Mouse (Mus musculus) MEL (cell line): ENCODE results near the gene Gm38392. TPM values are rescaled to one million over a fixed set of nuclear protein-coding genes. Genes with fewer than 3 reads are reported as not detected.
A peak's percentile ranks its signal among the peaks of the same experiment; 100 is the strongest.

Experiments
- DNase-seq: peaks from one replicate; pipeline ENCODE4 v3.0.0; 2011; ENCODE audit warnings: low read depth, low spot score
- H3K27ac ChIP-seq: 2 replicates; pipeline ENCODE4 v1.5.1; 2012; ENCODE audit warnings: low read depth, mild to moderate bottlenecking, control low read depth, low read length, moderate library complexity; ENCODE audit not compliant: control insufficient read depth
- H3K27me3 ChIP-seq, 2 experiments: fragments of 150-350 bp in 1 of 2; sonication (generic) in 1 of 2; 2 replicates each; pipeline ENCODE4 v1.6.1; 2012; ENCODE audit warnings: low read length in 2 of 2, mild to moderate bottlenecking in 2 of 2, improper control_type of control experiment in 1 of 2, moderate library complexity in 1 of 2; ENCODE audit not compliant: insufficient read depth in 2 of 2, control insufficient read depth in 1 of 2
- H3K36me3 ChIP-seq, 2 experiments: 2 replicates each; pipeline ENCODE4 v1.6.1; 2012 to 2014; ENCODE audit warnings: low read length in 2 of 2, improper control_type of control experiment in 1 of 2, inconsistent platforms in 1 of 2, mild to moderate bottlenecking in 1 of 2; ENCODE audit not compliant: insufficient read depth in 2 of 2, control insufficient read depth in 1 of 2
- H3K4me1 ChIP-seq, 2 experiments: fragments of 150-350 bp in 1 of 2; sonication (generic) in 1 of 2; 2 replicates each; pipeline ENCODE4 v1.6.1; 2012; ENCODE audit warnings: low read length in 2 of 2, improper control_type of control experiment in 1 of 2, mild to moderate bottlenecking in 1 of 2; ENCODE audit not compliant: insufficient read depth in 2 of 2, control insufficient read depth in 1 of 2
- H3K4me3 ChIP-seq, 2 experiments: fragments of 150-350 bp in 1 of 2; sonication (generic) in 1 of 2; 2 replicates each; pipeline ENCODE4 v1.5.1; 2012; ENCODE audit warnings: low read depth in 2 of 2, low read length in 2 of 2, mild to moderate bottlenecking in 2 of 2, moderate library complexity in 2 of 2, control low read depth in 1 of 2, improper control_type of control experiment in 1 of 2; ENCODE audit not compliant: control insufficient read depth in 1 of 2, insufficient read depth in 1 of 2
- H3K79me2 ChIP-seq: 2 replicates; pipeline ENCODE4 v1.6.1; 2012; ENCODE audit warnings: mild to moderate bottlenecking, low read length, moderate library complexity; ENCODE audit not compliant: control insufficient read depth, poor library complexity, insufficient read depth
- H3K9ac ChIP-seq: 2 replicates; pipeline ENCODE4 v1.6.1; 2012; ENCODE audit warnings: low read depth, mild to moderate bottlenecking, control low read depth, low read length, moderate library complexity; ENCODE audit not compliant: control insufficient read depth, poor library complexity, severe bottlenecking
- H3K9me3 ChIP-seq: fragments of 150-350 bp; sonication (generic); replicated peaks from 2 replicates; pipeline ENCODE4 v1.6.1; 2012; ENCODE audit warnings: mild to moderate bottlenecking, low read length, improper control_type of control experiment, moderate library complexity; ENCODE audit not compliant: insufficient read depth
- BHLHE40 ChIP-seq: IDR thresholded peaks from 2 replicates; pipeline ENCODE4 v1.6.1; 2012; ENCODE audit warnings: low read depth, mild to moderate bottlenecking, inconsistent platforms, low read length, improper control_type of control experiment, borderline replicate concordance
- CHD1 ChIP-seq: IDR thresholded peaks from 2 replicates; pipeline ENCODE4 v1.6.1; 2012; ENCODE audit warnings: low read depth, mild to moderate bottlenecking, inconsistent platforms, low read length, improper control_type of control experiment
- CHD2 ChIP-seq: IDR thresholded peaks from 2 replicates; pipeline ENCODE4 v1.6.1; 2011; ENCODE audit warnings: low read length, improper control_type of control experiment
- CTCF ChIP-seq, 3 experiments: IDR thresholded peaks in 2 of 3; conservative IDR thresholded peaks in 1 of 3; 2 replicates each; pipeline ENCODE4 v1.5.1; 2011 to 2012; ENCODE audit warnings: low read length in 3 of 3, low read depth in 2 of 3, mild to moderate bottlenecking in 2 of 3, improper control_type of control experiment in 1 of 3, inconsistent platforms in 1 of 3, mixed read lengths in 1 of 3, moderate library complexity in 1 of 3; ENCODE audit not compliant: control insufficient read depth in 1 of 3, insufficient read depth in 1 of 3, poor library complexity in 1 of 3, severe bottlenecking in 1 of 3
- ETS1 ChIP-seq: IDR thresholded peaks from 2 replicates; pipeline ENCODE4 v1.6.1; 2012; ENCODE audit warnings: low read depth, mild to moderate bottlenecking, inconsistent platforms, low read length, improper control_type of control experiment, moderate library complexity
- GABPA ChIP-seq: IDR thresholded peaks from 2 replicates; pipeline ENCODE4 v1.6.1; 2012; ENCODE audit warnings: low read depth, mild to moderate bottlenecking, inconsistent platforms, low read length, improper control_type of control experiment, moderate library complexity
- GATA1 ChIP-seq: IDR thresholded peaks from 2 replicates; pipeline ENCODE4 v1.6.1; 2011; ENCODE audit warnings: low read depth, low read length, improper control_type of control experiment
- HCFC1 ChIP-seq: IDR thresholded peaks from 2 replicates; pipeline ENCODE4 v1.6.1; 2012; ENCODE audit warnings: low read depth, mild to moderate bottlenecking, inconsistent platforms, low read length, improper control_type of control experiment, moderate library complexity
- JUND ChIP-seq: IDR thresholded peaks from 2 replicates; pipeline ENCODE4 v1.6.1; 2011; ENCODE audit warnings: low read depth, mild to moderate bottlenecking, improper control_type of control experiment, low read length
- KAT2A ChIP-seq: conservative IDR thresholded peaks from 2 replicates; pipeline ENCODE4 v1.6.1; 2012; ENCODE audit warnings: low read depth, low read length, improper control_type of control experiment, inconsistent platforms
- MAZ ChIP-seq: IDR thresholded peaks from 2 replicates; pipeline ENCODE4 v1.6.1; 2012; ENCODE audit warnings: low read depth, mild to moderate bottlenecking, inconsistent platforms, low read length, improper control_type of control experiment
- MEF2A ChIP-seq: IDR thresholded peaks from 2 replicates; pipeline ENCODE4 v1.6.1; 2014; ENCODE audit warnings: low read depth, mild to moderate bottlenecking, inconsistent platforms, low read length, improper control_type of control experiment; ENCODE audit not compliant: poor library complexity, insufficient replicate concordance, severe bottlenecking; ENCODE audit errors: extremely low read depth
- MXI1 ChIP-seq: IDR thresholded peaks from 2 replicates; pipeline ENCODE4 v1.6.1; 2011; ENCODE audit warnings: mild to moderate bottlenecking, low read depth, low read length, improper control_type of control experiment
- POLR2A ChIP-seq, 2 experiments: IDR thresholded peaks; 2 replicates each; pipeline ENCODE4 v1.6.1; 2011 to 2012; ENCODE audit warnings: low read length in 2 of 2, mild to moderate bottlenecking in 2 of 2, control low read depth in 1 of 2, improper control_type of control experiment in 1 of 2, low read depth in 1 of 2, moderate library complexity in 1 of 2; ENCODE audit not compliant: control insufficient read depth in 1 of 2, insufficient read depth in 1 of 2, poor library complexity in 1 of 2
- POLR2AphosphoS2 ChIP-seq: IDR thresholded peaks from 2 replicates; pipeline ENCODE4 v1.6.1; 2011; ENCODE audit warnings: low read length, improper control_type of control experiment
- POLR2AphosphoS5 ChIP-seq: IDR thresholded peaks from 2 replicates; pipeline ENCODE4 v1.6.1; 2012; ENCODE audit warnings: low read depth, borderline replicate concordance, mild to moderate bottlenecking, inconsistent platforms, low read length, moderate library complexity, mixed read lengths
- RAD21 ChIP-seq: IDR thresholded peaks from 2 replicates; pipeline ENCODE4 v1.6.1; 2011; ENCODE audit warnings: mild to moderate bottlenecking, low read depth, low read length, improper control_type of control experiment
- RCOR1 ChIP-seq: IDR thresholded peaks from 2 replicates; pipeline ENCODE4 v1.6.1; 2012; ENCODE audit warnings: low read depth, mild to moderate bottlenecking, inconsistent platforms, low read length, improper control_type of control experiment
- SMC3 ChIP-seq: IDR thresholded peaks from 2 replicates; pipeline ENCODE4 v1.6.1; 2011; ENCODE audit warnings: low read depth, low read length, improper control_type of control experiment
- TBP ChIP-seq: IDR thresholded peaks from 2 replicates; pipeline ENCODE4 v1.8.0; 2011; ENCODE audit warnings: low read depth, low read length, improper control_type of control experiment
- UBTF ChIP-seq: IDR thresholded peaks from 2 replicates; pipeline ENCODE4 v1.6.1; 2012; ENCODE audit warnings: low read depth, mild to moderate bottlenecking, inconsistent platforms, low read length, improper control_type of control experiment, moderate library complexity, borderline replicate concordance; ENCODE audit not compliant: insufficient read depth
- USF1 ChIP-seq: IDR thresholded peaks from 2 replicates; pipeline ENCODE4 v1.6.1; 2014; ENCODE audit warnings: low read depth, mild to moderate bottlenecking, inconsistent platforms, low read length, improper control_type of control experiment, moderate library complexity
- USF2 ChIP-seq, 2 experiments: IDR thresholded peaks; 2 replicates each; pipeline ENCODE4 v1.6.1; 2011 to 2012; ENCODE audit warnings: improper control_type of control experiment in 2 of 2, low read length in 2 of 2, borderline replicate concordance in 1 of 2, inconsistent platforms in 1 of 2, low read depth in 1 of 2, mild to moderate bottlenecking in 1 of 2; ENCODE audit not compliant: insufficient read depth in 1 of 2
- ZC3H11A ChIP-seq: IDR thresholded peaks from 2 replicates; pipeline ENCODE4 v1.6.1; 2012; ENCODE audit warnings: low read depth, mild to moderate bottlenecking, inconsistent platforms, low read length, improper control_type of control experiment
- ZKSCAN1 ChIP-seq: IDR thresholded peaks from 2 replicates; pipeline ENCODE4 v1.6.1; 2012; ENCODE audit warnings: low read depth, mild to moderate bottlenecking, inconsistent platforms, low read length, improper control_type of control experiment, moderate library complexity
- ZMIZ1 ChIP-seq: IDR thresholded peaks from 2 replicates; pipeline ENCODE4 v1.6.1; 2012; ENCODE audit warnings: low read depth, mild to moderate bottlenecking, inconsistent platforms, low read length, improper control_type of control experiment, moderate library complexity
- ZNF384 ChIP-seq: IDR thresholded peaks from 2 replicates; pipeline ENCODE4 v1.6.1; 2012; ENCODE audit warnings: low read depth, mild to moderate bottlenecking, inconsistent platforms, low read length, improper control_type of control experiment
- polyA plus RNA-seq, 2 experiments: library from polyadenylated mRNA; stranded (reverse) in 1 of 2; unstranded in 1 of 2; fragments of >175 nt in 1 of 2; fragments of >200 nt in 1 of 2; gene quantifications; 2 replicates each; pipeline versions ENCODE4 v1.2.1 to v1.2.4; 2012; ENCODE audit warnings: low replicate concordance in 2 of 2, low read depth in 1 of 2; ENCODE audit not compliant: insufficient read length in 2 of 2, insufficient read depth in 1 of 2, missing spikeins in 1 of 2
- total RNA-seq: library from RNA; depleted of rRNA; stranded (reverse); fragments of 300-350 nt; gene quantifications from 2 replicates; pipeline ENCODE4 v1.2.3, GENCODE M21; 2012

Gm38392 gene
- total and polyA plus RNA-seq, 3 experiments, result 0.69 to 0.84 TPM; not detected in 1

- Histone ChIP-seq H3K4me3 (no peak overlapping the region), H3K4me1 (peaks cover 0 to 4% of the 10 kb centered on the region in 2 experiments; a peak in 1 of 4 replicates), H3K36me3 (no peaks in the 10 kb centered on the region), H3K27me3 (peaks cover 6 to 10% of the 10 kb centered on the region in 2 experiments), H3K9me3 (no peaks in the 10 kb centered on the region), H3K27ac (no peak overlapping the region), H3K9ac (no peak overlapping the region), H3K79me2 (no peaks in the 10 kb centered on the region)
- peak; percentile 80 for DNase-seq
- TF ChIP-seq CHD1, result no peak
- no peak for TF ChIP-seq USF2 (IDR thresholded peaks at IDR 0.05; ENCODE audit: borderline replicate concordance in 1 of 2, insufficient read depth in 1 of 2, low read depth in 1 of 2, low read length in 2 of 2)
- no peak for TF ChIP-seq BHLHE40
- no peak for TF ChIP-seq KAT2A
- peak; percentile 96 to 99 (median 99) for TF ChIP-seq CTCF (IDR thresholded peaks at IDR 0.05 in 2 of 3, conservative IDR thresholded peaks at IDR 0.05 in 1 of 3; ENCODE audit: control insufficient read depth in 1 of 3, insufficient read depth in 1 of 3, low read depth in 2 of 3, low read length in 3 of 3, poor library complexity in 1 of 3, severe bottlenecking in 1 of 3)
- no peak for TF ChIP-seq ETS1
- TF ChIP-seq POLR2AphosphoS2, result no peak
- TF ChIP-seq ZKSCAN1, result no peak
- no peak for TF ChIP-seq MEF2A
- no peak for TF ChIP-seq UBTF
- peak; percentile 89 for TF ChIP-seq ZC3H11A
- no peak for TF ChIP-seq JUND
- TF ChIP-seq GABPA, result no peak
- no peak for TF ChIP-seq ZNF384
- no peak for TF ChIP-seq HCFC1
- TF ChIP-seq RAD21, result peak; percentile 97
- no peak for TF ChIP-seq ZMIZ1
- no peak for TF ChIP-seq MXI1
- no peak for TF ChIP-seq CHD2
- TF ChIP-seq USF1, result peak; percentile 69
- TF ChIP-seq POLR2A (IDR thresholded peaks at IDR 0.05; ENCODE audit: control insufficient read depth in 1 of 2, insufficient read depth in 1 of 2, low read depth in 1 of 2, low read length in 2 of 2, poor library complexity in 1 of 2), result no peak
- TF ChIP-seq TBP, result no peak
- TF ChIP-seq GATA1, result no peak
- TF ChIP-seq RCOR1, result no peak
- peak; percentile 91 for TF ChIP-seq SMC3
- no peak for TF ChIP-seq MAZ
- no peak for TF ChIP-seq POLR2AphosphoS5
Observed at GRCm38 (mm10) chr3:88242531-88242930, 44.5 kb downstream of the Gm38392 start.
